Mouse (Mus musculus): ENCODE results near the gene Mark1.

The Mark1 gene

DNA sequence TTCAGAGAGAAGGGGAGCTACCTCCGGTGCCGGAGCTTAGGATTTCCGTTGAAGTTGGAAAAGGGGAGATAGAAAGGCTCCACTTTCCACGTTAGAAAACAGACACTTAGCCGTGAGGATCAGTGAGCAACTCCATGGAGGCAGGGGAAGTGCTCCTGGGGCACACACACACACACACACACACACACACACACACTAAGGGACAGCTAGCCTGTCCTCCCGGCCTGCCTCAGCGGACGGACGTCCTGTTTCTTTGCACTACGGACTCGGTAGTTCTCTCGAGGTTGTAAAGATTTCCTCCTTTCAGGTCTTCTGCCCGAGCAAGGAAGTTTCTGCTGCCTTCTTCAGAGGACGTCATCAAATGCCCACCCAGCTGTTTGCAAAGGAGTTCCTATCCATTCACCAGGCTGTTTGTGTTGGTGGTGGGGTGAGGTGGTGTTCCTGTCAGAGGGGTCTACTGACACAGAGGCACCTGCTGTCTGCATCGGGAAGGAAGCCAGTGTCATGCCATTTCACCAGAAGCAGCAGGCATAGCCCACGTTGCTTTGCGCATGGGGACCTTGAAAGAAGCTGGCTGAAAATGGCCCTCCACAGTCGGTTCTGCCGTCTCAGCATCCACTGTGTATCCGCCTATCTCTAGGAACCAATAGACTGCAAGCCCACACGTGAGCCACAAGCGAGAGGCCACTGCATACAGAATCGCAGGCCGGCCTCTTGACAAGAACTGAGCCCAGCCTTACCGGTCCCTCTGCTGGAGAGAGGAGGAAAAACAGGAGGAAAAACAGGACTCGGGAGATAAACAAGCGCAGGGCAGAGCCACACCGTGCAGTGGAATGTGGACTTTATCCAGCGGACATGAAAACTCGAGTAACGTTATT, 147.4 kb downstream of the Mark1 start:
- CTCF ChIA-PET: interaction anchor here (1.7 kb wide), 1 partner anchor 27 kb away, joined by 4 read pairs; no protein-coding TSS in a partner anchor

GRCm38 (mm10) chr1:184851166-184851565, 148.2 kb downstream of the Mark1 start:
- CTCF ChIA-PET: interaction anchor here (1.7 kb wide), 1 partner anchor 27 kb away, joined by 4 read pairs; no protein-coding TSS in a partner anchor

GRCm38 (mm10) chr1:184846973-184847372, 152.4 kb downstream of the Mark1 start:
- CTCF ChIA-PET: interaction anchor here (0.5 kb wide), 1 partner anchor 352 kb away, joined by 3 read pairs; no protein-coding TSS in a partner anchor

All from spleen, embryonic (tissue).